In the genomic region with DNA sequence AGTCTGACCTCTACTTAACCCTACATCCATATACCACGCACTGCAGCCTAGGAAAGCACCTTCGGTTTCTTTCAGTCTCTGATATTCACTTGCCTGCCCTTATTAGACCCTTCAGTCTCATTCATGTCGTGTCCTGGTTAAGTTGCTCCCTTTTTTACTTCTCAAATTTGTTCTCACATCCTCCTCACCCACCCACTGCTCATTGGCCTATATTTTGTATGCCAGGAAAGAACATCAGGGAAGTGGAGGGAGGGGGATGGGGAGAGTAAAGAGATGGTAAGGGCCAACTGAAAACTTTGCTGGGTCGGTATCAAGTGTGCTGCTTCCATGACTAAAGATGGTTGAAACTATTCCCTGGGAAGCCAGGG, we compare ENCODE assay signal across 7 mouse cellular contexts. TPM values are rescaled to one million over a fixed set of nuclear protein-coding genes. Genes with fewer than 3 reads are reported as not detected.
DNase-seq lines count a peak whose midpoint lies in the region; ATAC-seq and TF ChIP-seq lines count a peak whose summit lies in the region.

No protein-coding gene starts in this region.

- intact Hi-C loops in left cerebral cortex, adult 2 months (cut with DNase I), result loop anchor here (10.0 kb wide), 1 partner anchor 328 kb away; a partner anchor contains a TSS

- no peaks in the 10 kb centered on the region; the same call in 1 of the 2 replicates for H3K36me3 ChIP-seq in liver, embryonic 15.5 days (replicated peaks)

- H3K9ac ChIP-seq in liver, embryonic 15.5 days, result peak overlapping the region; percentile 94

- H3K27me3 ChIP-seq in liver, embryonic 15.5 days, result no peaks in the 10 kb centered on the region

- H3K4me2 ChIP-seq in liver, embryonic 15.5 days, result peak overlapping the region; percentile 91

- no peak for TF ChIP-seq POLR2A in olfactory bulb, adult 2 months (IDR thresholded peaks at IDR 0.05; ENCODE audit: insufficient read depth, low read depth, low read length)

- WGBS in liver, embryonic 15.5 days (ENCODE audit: insufficient replicate concordance), result 2% methylated on average over 4 of the region's 4 CpGs
- 2% methylated on average over 4 of the region's 4 CpGs for WGBS in olfactory bulb, adult 2 months

- no peaks in the 10 kb centered on the region for H3K9me3 ChIP-seq in liver, embryonic 15.5 days (replicated peaks)

- DNase-seq in left cerebral cortex, adult 2 months (ENCODE audit: extremely low spot score in 1 of 2, low spot score in 2 of 2), result no peak
- DNase-seq in left cerebral cortex, adult 8-10 months (ENCODE audit: low spot score in 2 of 2), result no peak
- DNase-seq in c-Kit-negative CD71-positive TER-119-positive erythroid progenitor cells, embryonic 14.5 days (ENCODE audit: low read depth, low spot score), result peak; percentile 8
- no peak for DNase-seq in right cerebral cortex, postnatal 14 days

- no peak for TF ChIP-seq CTCF in left cerebral cortex, adult 2 months (IDR thresholded peaks at IDR 0.05)
- TF ChIP-seq CTCF in olfactory bulb, adult 2 months (IDR thresholded peaks at IDR 0.05; ENCODE audit: insufficient read depth, low read depth, low read length), result no peak

- peak; percentile 31 for ATAC-seq in granulocyte monocyte progenitor cell, adult 5-6 weeks (replicated peaks; ENCODE audit: poor library complexity, severe bottlenecking)
- ATAC-seq in liver, embryonic 15.5 days (ENCODE audit: insufficient read depth), result no peak

- H3K27ac ChIP-seq in left cerebral cortex, adult 2 months, result peak overlapping the region; percentile 98; the same call in 1 of the 2 replicates
- peak overlapping the region; percentile 96 for H3K27ac ChIP-seq in liver, embryonic 15.5 days (replicated peaks)
- no peak overlapping the region for H3K27ac ChIP-seq in olfactory bulb, adult 2 months (ENCODE audit: insufficient read depth, low read depth, low read length)

- peak overlapping the region; percentile 93 for H3K4me3 ChIP-seq in left cerebral cortex, adult 2 months
- peak overlapping the region; percentile 98 for H3K4me3 ChIP-seq in liver, embryonic 15.5 days (replicated peaks)
- peak overlapping the region; percentile 73 for H3K4me3 ChIP-seq in olfactory bulb, adult 2 months (ENCODE audit: insufficient read depth, low read depth, low read length)

- H3K4me1 ChIP-seq in liver, embryonic 15.5 days (replicated peaks), result peaks cover 38% of the 10 kb centered on the region
- peaks cover 5% of the 10 kb centered on the region for H3K4me1 ChIP-seq in olfactory bulb, adult 2 months (ENCODE audit: control insufficient read depth, insufficient read depth, low read length)

RNA-seq across cellular contexts. Expression of a gene that starts 1.4 kb away (rescaled TPM):
- 10 to 100 TPM; 33.8 to 39.4 TPM for total RNA-seq in left cerebral cortex, adult 2 months (2021)
- total RNA-seq in left cerebral cortex, adult 8-10 months (2022), result 10 to 100 TPM; 28.1 to 38.8 (median 31.6) TPM
- 58.1 and 64.8 TPM in 2 replicates for total RNA-seq in granulocyte monocyte progenitor cell, adult 5-6 weeks (2014; fragmentation: Nextera tagmentation)
- 27.0 and 46.8 TPM in 2 replicates for total RNA-seq in granulocyte monocyte progenitor cell, adult 5-6 weeks (2017)
- polyA plus RNA-seq in liver, embryonic 15.5 days (2015; fragmentation: Nextera tagmentation; extraction: Ambion mirVana), result 5.1 and 6.6 TPM in 2 replicates
- not detected in 2 replicates for polyA plus RNA-seq in olfactory bulb, adult 2 months (2012; ENCODE audit: insufficient read depth, insufficient read length, low replicate concordance, missing spikeins)

RNA-seq across cellular contexts. Expression of a gene that starts 1.5 kb away (rescaled TPM):
- total RNA-seq in left cerebral cortex, adult 2 months (2021), result 10 to 100 TPM; 23.7 to 24.8 TPM
- 10 to 100 TPM; 20.1 to 24.8 (median 23.4) TPM for total RNA-seq in left cerebral cortex, adult 8-10 months (2022)
- total RNA-seq in granulocyte monocyte progenitor cell, adult 5-6 weeks (2014; fragmentation: Nextera tagmentation), result 19.3 and 29.2 TPM in 2 replicates
- 61.3 and 64.2 TPM in 2 replicates for total RNA-seq in granulocyte monocyte progenitor cell, adult 5-6 weeks (2017)
- 12.5 and 13.3 TPM in 2 replicates for polyA plus RNA-seq in liver, embryonic 15.5 days (2015; fragmentation: Nextera tagmentation; extraction: Ambion mirVana)
- not detected in 2 replicates for polyA plus RNA-seq in olfactory bulb, adult 2 months (2012; ENCODE audit: insufficient read depth, insufficient read length, low replicate concordance, missing spikeins)
